Comparison of ENCODE assay signal across 8 mouse cellular contexts in genomic region chr16:3743503-3744185, GRCm38 (mm10). TPM values are rescaled to one million over a fixed set of nuclear protein-coding genes. Genes with fewer than 3 reads are reported as not detected.
DNase-seq lines count a peak whose midpoint lies in the region; ATAC-seq lines count a peak whose summit lies in the region.

TSS of gene Zfp263 (plus strand) at chr16:3744093.

- DNase-seq in NIH3T3 (ENCODE audit: low read depth) = peak; percentile 98
- peak; percentile 97 to 98 for DNase-seq in cerebellum, postnatal 10 days
- DNase-seq in frontal cortex, postnatal 10 days (ENCODE audit: low spot score in 2 of 2) = peak; percentile 93 to 94
- DNase-seq in layer of hippocampus, postnatal 14 days (ENCODE audit: low spot score in 2 of 2) = peak; percentile 94 to 97
- peak; percentile 90 for DNase-seq in lung, postnatal 14 days
- DNase-seq in retina, embryonic 14.5 days (ENCODE audit: low spot score) = peak; percentile 97
- peak; percentile 89 for DNase-seq in thymus, postnatal 4 days

- peak within 1 kb of the TSS; percentile 82 for H3K27ac ChIP-seq in hindbrain, embryonic 12.5 days

- peak within 1 kb of the TSS; percentile 87 for H3K9ac ChIP-seq in hindbrain, embryonic 12.5 days

- H3K4me3 ChIP-seq in hindbrain, embryonic 12.5 days = peak within 1 kb of the TSS; percentile 85

- H3K36me3 ChIP-seq in hindbrain, embryonic 12.5 days = peaks cover 27% of the 10 kb centered on the region

- ATAC-seq in hindbrain, embryonic 12.5 days (ENCODE audit: low FRiP score) = peak; percentile 98

- H3K9me3 ChIP-seq in hindbrain, embryonic 12.5 days (replicated peaks) = peaks cover 8% of the 10 kb centered on the region

- peak within 1 kb of the TSS; percentile 79 for H3K4me2 ChIP-seq in hindbrain, embryonic 12.5 days (replicated peaks)

- WGBS in hindbrain, embryonic 12.5 days = under 1% methylated on average over 42 of the region's 42 CpGs

- peaks cover 16% of the 10 kb centered on the region for H3K4me1 ChIP-seq in hindbrain, embryonic 12.5 days

- no peaks in the 10 kb centered on the region for H3K27me3 ChIP-seq in hindbrain, embryonic 12.5 days

RNA-seq across cellular contexts. Expression of gene Zfp263, which starts in this region (rescaled TPM):
- polyA plus RNA-seq in hindbrain, embryonic 12.5 days (2016; fragmentation: Nextera tagmentation; extraction: Ambion mirVana) = 54.4 and 56.7 TPM in 2 replicates
- 10 to 100 TPM; 18.1 TPM for total RNA-seq in layer of hippocampus, postnatal 14 days (2021)

Comparison
In these comparisons a context has a peak if more than half of its experiments do, and no peak if none do; other contexts are left out.
1. Peak in every context shown above with its lines: DNase-seq, ATAC-seq, H3K4me3 ChIP-seq and H3K27ac ChIP-seq.